Comparison of ENCODE assay signal across 23 mouse cellular contexts in the genomic region with DNA sequence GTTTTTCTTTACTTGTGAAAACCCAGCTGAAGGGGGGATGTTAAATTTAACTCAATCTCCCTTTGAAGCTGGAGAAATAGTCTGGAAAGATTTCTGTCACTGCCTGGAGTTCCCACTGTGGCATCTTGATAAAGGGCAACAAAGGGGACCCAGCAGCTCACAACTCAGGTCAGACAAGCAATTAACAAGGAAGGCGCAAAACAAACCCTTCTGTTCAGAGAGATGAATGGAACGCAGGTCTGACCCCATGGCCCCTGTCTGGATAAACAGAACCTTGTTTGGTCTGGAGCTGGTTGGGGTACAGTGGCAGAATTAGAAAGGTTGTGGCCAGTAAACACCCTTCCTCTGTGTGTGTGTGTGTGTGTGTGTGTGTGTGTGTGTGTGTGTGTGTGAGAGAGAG.
A peak's percentile ranks its signal among the peaks of the same experiment; 100 is the strongest.
DNase-seq lines count a peak whose midpoint lies in the region; ATAC-seq and TF ChIP-seq lines count a peak whose summit lies in the region.
"Had no signal": no experiment of that assay in that cellular context is flagged by ENCODE, and none has a peak within 500 bp of the region (broad histone marks: within the 10 kb centered on the region; RNA-seq: fewer than 3 reads in every experiment).

No protein-coding gene starts in this region.

- TF ChIP-seq CTCF in brain, embryonic 14.5 days (IDR thresholded peaks at IDR 0.05; ENCODE audit: borderline replicate concordance, extremely low read depth, insufficient read depth, insufficient read length): no peak

- H3K4me3 ChIP-seq in hindbrain, embryonic 11.5 days (ENCODE audit: low read depth, low read length): no peak overlapping the region
- H3K4me3 ChIP-seq in hindbrain, embryonic 16.5 days (ENCODE audit: low read length): no peak overlapping the region
- H3K4me3 ChIP-seq: forebrain, embryonic 13.5 days; gastrocnemius, adult 2 months; layer of hippocampus, adult 2 months; megakaryocyte, embryonic 14.5 days; neural tube, embryonic 13.5 days had no signal

- H3K27ac ChIP-seq in hindbrain, embryonic 11.5 days (ENCODE audit: low read depth, low read length): no peak overlapping the region
- no peak overlapping the region for H3K27ac ChIP-seq in hindbrain, embryonic 16.5 days (ENCODE audit: low read depth, low read length)
- H3K27ac ChIP-seq: forebrain, embryonic 13.5 days; gastrocnemius, adult 2 months; layer of hippocampus, adult 2 months; neural tube, embryonic 13.5 days had no signal

- no peaks in the 10 kb centered on the region for H3K4me1 ChIP-seq in hindbrain, embryonic 11.5 days (replicated peaks; ENCODE audit: control insufficient read depth, insufficient read depth, low read length)
- H3K4me1 ChIP-seq in hindbrain, embryonic 16.5 days (ENCODE audit: control insufficient read depth, insufficient read depth, low read depth, low read length): no peaks in the 10 kb centered on the region

- 0% methylated on average over 2 of the region's 2 CpGs for WGBS in hindbrain, embryonic 11.5 days
- 13% methylated on average over 2 of the region's 2 CpGs for WGBS in hindbrain, embryonic 16.5 days

- H3K27me3 ChIP-seq in hindbrain, embryonic 11.5 days (ENCODE audit: control insufficient read depth, insufficient read depth, low read length): no peaks in the 10 kb centered on the region
- no peaks in the 10 kb centered on the region for H3K27me3 ChIP-seq in hindbrain, embryonic 16.5 days (replicated peaks; ENCODE audit: control insufficient read depth, insufficient read depth, low read length)
- H3K27me3 ChIP-seq: forebrain, embryonic 13.5 days; megakaryocyte, embryonic 14.5 days; neural tube, embryonic 13.5 days; Patski had no signal

- DNase-seq in hindbrain, embryonic 11.5 days (ENCODE audit: low spot score): peak; percentile 46
- DNase-seq in Muller cell, postnatal 12 days (ENCODE audit: inconsistent ontology term): peak; percentile 43
- DNase-seq in brain, embryonic 14.5 days (ENCODE audit: low read depth): peak; percentile 51
- DNase-seq in forelimb bud, embryonic 11.5 days (ENCODE audit: low read depth, low spot score): peak; percentile 52
- no peak for DNase-seq in right cerebral cortex, postnatal 4 days
- DNase-seq in left cerebral cortex, adult 9 months (ENCODE audit: low spot score in 2 of 2): no peak
- no peak for DNase-seq in thymus, postnatal 0 days (ENCODE audit: low spot score)
- DNase-seq: adrenal gland, adult 8-10 months; cerebellum, adult 9-10 months; gastrocnemius, adult 2 months; heart, postnatal 36 days; kidney, adult 18-20 months; kidney, postnatal 14 days; layer of hippocampus, postnatal 36 days; liver, postnatal 0 days; right cerebral cortex, adult 18-20 months; thymus, adult 18-20 months had no signal

- no peak overlapping the region for H3K4me2 ChIP-seq in hindbrain, embryonic 11.5 days (replicated peaks; ENCODE audit: low read depth, low read length)
- no peak overlapping the region for H3K4me2 ChIP-seq in hindbrain, embryonic 16.5 days (ENCODE audit: low read length)
- H3K4me2 ChIP-seq: forebrain, embryonic 13.5 days; neural tube, embryonic 13.5 days had no signal

- no peak overlapping the region for H3K9ac ChIP-seq in hindbrain, embryonic 11.5 days (ENCODE audit: low read depth, low read length)
- H3K9ac ChIP-seq in hindbrain, embryonic 16.5 days (ENCODE audit: low read depth, low read length): no peak overlapping the region
- H3K9ac ChIP-seq: forebrain, embryonic 13.5 days; liver, postnatal 0 days; neural tube, embryonic 13.5 days had no signal

- no peak for TF ChIP-seq POLR2A in brain, embryonic 14.5 days (IDR thresholded peaks at IDR 0.05; ENCODE audit: borderline replicate concordance, extremely low read depth, insufficient read depth, insufficient read length, poor library complexity, severe bottlenecking)

- no peaks in the 10 kb centered on the region for H3K9me3 ChIP-seq in hindbrain, embryonic 11.5 days (ENCODE audit: control insufficient read depth, low read length)
- no peaks in the 10 kb centered on the region for H3K9me3 ChIP-seq in hindbrain, embryonic 16.5 days (ENCODE audit: control insufficient read depth, low read length)
- H3K9me3 ChIP-seq: forebrain, embryonic 13.5 days; megakaryocyte, embryonic 14.5 days; neural tube, embryonic 13.5 days had no signal

- no peak for ATAC-seq in hindbrain, embryonic 11.5 days (ENCODE audit: low FRiP score)
- ATAC-seq in hindbrain, embryonic 16.5 days: no peak
- ATAC-seq: forebrain, embryonic 13.5 days; liver, postnatal 0 days; Patski had no signal

- no peaks in the 10 kb centered on the region for H3K36me3 ChIP-seq in hindbrain, embryonic 11.5 days (ENCODE audit: control insufficient read depth, insufficient read depth, low read length)
- H3K36me3 ChIP-seq in hindbrain, embryonic 16.5 days (ENCODE audit: control insufficient read depth, insufficient read depth, low read length): no peaks in the 10 kb centered on the region
- H3K36me3 ChIP-seq: neural tube, embryonic 13.5 days had no signal

Comparison
In these comparisons a context has a peak if more than half of its experiments do, and no peak if none do; other contexts are left out.
1. DNase-seq: peak in hindbrain, embryonic 11.5 days (single experiment), Muller cell, postnatal 12 days (single experiment), brain, embryonic 14.5 days (single experiment) and forelimb bud, embryonic 11.5 days (single experiment); none in right cerebral cortex, postnatal 4 days (single experiment), left cerebral cortex, adult 9 months (0 of 2) and thymus, postnatal 0 days (single experiment).